Mouse (Mus musculus): ENCODE measurements around the gene Scamp5.

Scamp5 gene

GRCm38 (mm10) chr9:57467896-57468549, at the start of gene Scamp5:
Gene Scamp5, minus strand, starts transcription at chr9:57468060.
- DNase-seq (ENCODE audit: low read depth) = peak; percentile 65

DNA sequence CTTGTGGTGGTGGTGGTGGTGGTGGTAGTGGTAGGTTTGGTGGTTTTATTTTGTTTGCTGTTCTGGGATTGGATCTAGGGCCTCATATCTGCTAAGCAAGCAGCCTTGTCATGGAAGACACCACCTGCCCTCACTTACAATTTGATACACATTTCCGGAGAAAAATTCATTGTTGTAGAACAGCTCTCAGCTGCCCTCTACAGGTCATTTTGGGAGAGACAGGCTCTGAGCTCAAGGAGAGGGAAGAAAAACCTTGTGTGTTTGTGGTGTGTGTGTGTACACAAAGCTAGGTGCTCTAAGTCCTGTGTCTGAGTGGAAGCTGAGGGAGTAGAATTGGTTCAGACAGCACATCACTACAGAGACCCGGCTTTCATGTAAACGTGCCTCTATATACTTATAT, 49.3 kb upstream of the Scamp5 start:
- DNase-seq (ENCODE audit: low read depth) = no peak

- DNase-seq (ENCODE audit: low read depth) = no peak
These were observed 42.7 kb upstream of the Scamp5 start for GRCm38 (mm10) chr9:57510577-57510976.

- DNase-seq (ENCODE audit: low read depth) = no peak
These were observed 37.8 kb upstream of the Scamp5 start for GRCm38 (mm10) chr9:57505700-57506099.

DNA sequence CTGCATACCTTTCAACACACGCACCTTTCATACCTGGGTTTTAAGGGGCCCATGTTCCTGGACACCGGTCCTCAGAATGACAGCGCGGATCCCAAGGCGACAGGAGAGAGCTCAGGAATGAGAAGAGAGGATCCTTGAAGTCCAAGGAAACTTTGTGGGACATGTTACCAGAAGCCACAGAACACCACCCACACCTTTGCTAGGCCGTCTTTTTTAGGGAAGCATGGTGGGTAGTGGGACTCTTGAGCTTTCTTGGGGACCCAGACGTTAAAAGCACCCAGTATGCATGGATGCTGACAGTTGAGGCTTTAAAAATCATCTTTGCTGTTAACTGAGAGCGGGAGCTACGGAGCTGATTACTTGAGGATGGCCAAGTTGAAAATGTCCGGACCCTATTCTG, 37.0 kb upstream of the Scamp5 start:
- DNase-seq (ENCODE audit: low read depth) = no peak

- DNase-seq (ENCODE audit: low read depth) = no peak
These were observed 36.5 kb upstream of the Scamp5 start for GRCm38 (mm10) chr9:57504381-57504700.

GRCm38 (mm10) chr9:57503622-57504380, 35.9 kb upstream of the Scamp5 start, which contains the start of gene Rpp25:
Gene Rpp25, plus strand, starts transcription at chr9:57504026.
- no peak for DNase-seq (ENCODE audit: low read depth)

GRCm38 (mm10) chr9:57502911-57503621, 35.2 kb upstream of the Scamp5 start:
- DNase-seq (ENCODE audit: low read depth) = no peak

DNA sequence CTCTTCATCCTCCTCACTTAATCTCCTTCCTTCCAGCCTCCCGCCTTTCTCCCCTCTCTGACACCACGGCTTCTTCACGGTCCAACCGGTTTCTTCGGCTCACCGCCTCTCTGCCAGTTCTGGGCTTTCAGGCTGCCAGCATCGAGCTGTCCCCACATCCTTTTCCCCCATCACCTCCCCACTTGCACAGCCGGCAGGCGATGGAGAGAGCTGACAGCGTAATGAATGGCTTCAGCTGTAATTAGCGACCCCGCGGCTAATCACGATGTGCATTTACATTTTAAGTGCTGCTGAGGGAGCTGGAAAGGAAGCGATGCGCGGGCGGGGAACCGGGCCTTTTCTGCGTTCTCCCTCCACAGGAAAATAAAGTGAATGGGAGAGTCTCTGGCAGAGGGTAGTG, 34.0 kb upstream of the Scamp5 start:
- no peak for DNase-seq (ENCODE audit: low read depth)

GRCm38 (mm10) chr9:57501452-57501851, 33.6 kb upstream of the Scamp5 start:
- DNase-seq (ENCODE audit: low read depth) = no peak

DNA sequence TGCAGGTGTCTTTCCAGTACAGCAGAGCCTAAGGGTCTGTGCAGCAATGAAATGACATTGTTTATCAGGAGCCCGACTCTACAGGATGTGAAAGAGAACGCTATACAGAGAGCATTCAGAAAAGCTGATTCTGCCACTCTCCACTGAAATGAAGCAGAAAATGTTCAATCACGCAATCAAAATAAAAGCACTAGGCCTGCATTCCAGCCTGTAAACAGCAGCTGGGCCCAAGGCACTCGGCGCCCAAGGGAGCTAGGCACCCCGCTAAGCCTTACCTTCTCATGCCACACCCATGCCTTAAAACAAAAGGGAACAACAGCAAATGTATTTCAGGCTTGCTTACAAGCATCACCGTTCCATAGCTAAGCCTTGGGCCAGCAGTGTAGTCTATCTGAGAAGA, 30.7 kb upstream of the Scamp5 start:
- DNase-seq (ENCODE audit: low read depth) = no peak

DNA sequence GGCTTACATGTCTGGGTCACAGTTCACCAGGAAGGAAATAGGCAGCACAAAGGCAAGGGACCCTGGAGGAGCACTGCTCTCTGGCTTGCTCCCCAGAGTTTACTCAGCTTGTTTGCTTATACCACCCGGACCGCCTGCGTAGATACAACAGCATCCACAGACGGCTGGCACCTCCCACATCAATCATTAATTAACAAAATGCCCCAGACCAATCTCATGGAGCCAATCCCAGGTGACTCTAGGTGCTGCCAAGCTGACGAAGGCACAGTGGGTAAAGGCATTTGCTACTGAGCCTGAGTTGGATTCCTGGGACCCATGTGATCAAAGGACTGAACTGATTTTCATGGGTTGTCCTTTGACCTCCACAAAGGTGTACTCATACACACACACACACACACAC, 29.4 kb upstream of the Scamp5 start:
- DNase-seq (ENCODE audit: low read depth) = no peak

DNA sequence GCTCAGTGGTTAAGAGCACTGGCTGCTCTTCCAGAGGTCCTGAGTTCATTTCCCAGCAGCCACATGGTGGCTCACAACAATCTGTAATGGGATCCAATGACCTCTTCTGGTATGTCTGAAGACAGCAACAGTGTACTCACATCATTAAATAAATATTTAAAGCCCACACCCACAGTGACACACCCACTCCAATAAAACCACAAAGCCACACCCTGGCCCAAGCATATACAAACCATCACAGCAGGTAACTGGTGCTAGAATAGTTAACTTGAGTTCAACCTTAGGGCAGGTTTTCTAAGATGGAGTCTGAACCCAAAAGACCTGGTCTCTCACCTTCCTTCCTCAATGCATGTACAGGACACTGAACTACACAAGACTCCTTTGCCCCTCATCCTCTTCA, 27.1 kb upstream of the Scamp5 start:
- no peak for DNase-seq (ENCODE audit: low read depth)

DNA sequence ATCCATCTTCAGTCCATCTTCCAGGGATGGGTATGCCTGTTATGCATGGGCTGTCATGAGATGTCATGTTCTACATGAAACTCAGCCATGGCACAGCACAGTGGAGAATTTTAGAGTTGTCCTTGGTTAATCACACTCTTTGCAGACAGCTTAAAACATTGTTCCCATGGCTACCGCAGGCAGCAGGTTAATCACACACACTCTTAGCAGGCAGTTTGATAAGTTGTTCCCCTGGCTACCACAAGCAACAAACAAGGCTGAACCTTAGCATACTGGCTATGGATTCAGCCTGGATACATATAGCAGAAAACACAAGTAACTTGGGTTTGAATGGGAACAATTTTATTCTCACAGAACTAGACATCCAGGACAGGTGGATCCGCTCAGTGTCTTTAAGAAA, 25.7 kb upstream of the Scamp5 start:
- DNase-seq (ENCODE audit: low read depth) = no peak

DNA sequence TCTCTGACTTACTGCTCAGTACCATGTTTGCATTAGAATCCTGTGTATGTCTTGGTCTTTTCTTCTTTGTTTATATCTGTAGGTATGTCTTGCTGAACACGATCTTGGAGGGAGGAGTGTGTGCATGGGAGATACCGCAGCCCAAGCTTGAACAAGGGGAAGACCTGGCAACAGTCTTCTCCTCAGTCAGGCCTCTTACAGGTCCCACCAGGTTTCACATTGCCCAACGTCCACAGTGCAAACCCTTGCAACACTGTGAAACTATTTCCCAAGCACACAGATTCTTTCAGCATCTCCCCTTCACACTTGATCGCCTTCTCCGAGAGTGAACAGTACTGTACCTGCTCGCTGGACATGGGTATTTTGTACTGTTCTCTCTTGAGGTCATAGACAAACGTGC, 19.9 kb upstream of the Scamp5 start:
- no peak for DNase-seq (ENCODE audit: low read depth)

DNA sequence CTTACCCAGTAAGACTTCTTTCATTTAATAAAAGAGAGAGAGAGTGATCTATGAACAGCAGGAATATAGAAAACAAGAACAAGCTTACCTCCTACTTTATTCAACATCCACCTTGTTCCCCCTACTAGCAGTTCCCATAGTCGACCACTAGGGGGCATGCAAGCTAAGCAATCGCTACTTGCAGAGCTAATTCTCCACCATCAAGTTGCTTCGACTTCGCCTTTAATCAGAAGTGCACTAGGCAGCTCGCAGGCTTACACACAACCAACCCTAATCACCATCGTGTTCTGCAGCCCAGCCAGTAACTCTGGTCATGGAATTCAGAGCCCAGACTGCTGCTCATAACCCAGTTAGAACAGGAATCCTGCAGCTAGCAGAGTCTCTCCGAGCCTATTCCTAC, 17.9 kb upstream of the Scamp5 start:
- DNase-seq (ENCODE audit: low read depth) = peak; percentile 50

DNA sequence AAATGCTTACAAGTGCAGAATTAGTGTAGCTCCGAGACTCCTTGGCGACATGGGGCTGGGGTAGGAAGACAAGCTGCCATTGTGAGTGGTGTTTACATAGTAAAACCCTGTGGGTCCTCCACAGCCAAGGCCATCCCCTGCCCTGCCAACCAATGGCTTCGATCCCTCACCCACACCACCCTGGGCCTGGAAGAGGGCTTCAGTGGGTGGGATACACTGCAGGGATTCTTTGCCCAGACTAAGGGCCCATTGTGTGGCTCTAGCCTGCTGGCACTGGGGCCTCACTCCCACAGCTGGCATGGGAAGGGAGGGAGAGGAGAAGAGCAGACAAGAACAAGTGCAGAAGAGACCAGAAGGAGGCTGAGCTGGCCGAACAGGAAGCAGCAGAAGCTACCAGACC, 1.1 kb upstream of the Scamp5 start:
- DNase-seq (ENCODE audit: low read depth) = no peak

DNA sequence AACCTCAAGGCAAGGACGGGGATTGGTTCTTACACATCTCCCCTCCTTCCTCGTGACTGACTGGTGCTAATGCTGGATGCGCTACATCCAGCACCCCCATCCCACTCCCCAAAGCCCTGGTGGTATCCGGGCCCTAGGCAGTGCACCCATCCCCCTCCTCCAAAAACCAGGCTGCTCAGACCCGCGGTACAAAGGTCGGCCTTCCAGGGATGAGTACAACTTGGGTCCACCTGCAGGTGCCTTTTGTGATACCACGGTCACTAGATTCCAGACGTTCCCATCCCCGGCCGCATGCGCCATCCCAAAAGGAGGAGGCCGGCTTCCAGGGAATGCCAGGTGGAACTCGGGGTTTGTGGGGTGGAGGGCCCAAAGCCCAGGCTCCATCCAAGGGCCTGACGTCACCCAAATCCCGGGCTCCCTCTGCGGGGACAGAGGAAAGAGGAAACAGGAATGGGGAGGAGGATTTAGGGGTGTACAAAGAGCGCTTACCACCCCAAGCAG, 539 bp downstream of the Scamp5 start:
- DNase-seq (ENCODE audit: low read depth) = peak; percentile 0

- DNase-seq (ENCODE audit: low read depth) = no peak
These were observed 1.8 kb downstream of the Scamp5 start for GRCm38 (mm10) chr9:57466101-57466500.

- no peak for DNase-seq (ENCODE audit: low read depth)
These were observed 5.0 kb downstream of the Scamp5 start for GRCm38 (mm10) chr9:57462866-57463265.

- DNase-seq (ENCODE audit: low read depth) = no peak
These were observed 8.2 kb downstream of the Scamp5 start for GRCm38 (mm10) chr9:57459707-57460106.

- DNase-seq (ENCODE audit: low read depth) = no peak
These were observed 14.3 kb downstream of the Scamp5 start for GRCm38 (mm10) chr9:57453516-57453915.

Data from fibroblast of lung, adult 2 months (primary cell).